Mouse (Mus musculus) brown adipose tissue, adult 24 weeks (tissue): ENCODE data around the gene Cog3. TPM values are rescaled to one million over a fixed set of nuclear protein-coding genes. Genes with fewer than 3 reads are reported as not detected.
A peak's percentile ranks its signal among the peaks of the same experiment; 100 is the strongest.

Experiments used
- H3K27ac ChIP-seq: fragments of 200-500 bp; replicated peaks from 2 replicates; pipeline ENCODE4 v1.5.1; 2012; ENCODE audit warnings: low read depth, mild to moderate bottlenecking, low read length
- H3K4me1 ChIP-seq: fragments of 200-500 bp; 2 replicates; pipeline ENCODE4 v1.6.1; 2012; ENCODE audit warnings: low read length, mixed read lengths; ENCODE audit not compliant: control insufficient read depth, insufficient read depth, insufficient read length
- H3K4me3 ChIP-seq: fragments of 200-500 bp; 2 replicates; pipeline ENCODE4 v1.5.1; 2012; ENCODE audit warnings: low read depth, mild to moderate bottlenecking, low read length, moderate library complexity; ENCODE audit not compliant: insufficient read depth
- polyA plus RNA-seq: library from polyadenylated mRNA; stranded (reverse); fragments of >200 nt; gene quantifications from 2 replicates; pipeline ENCODE4 v1.2.4, GENCODE M21; 2012; ENCODE audit not compliant: missing spikeins, insufficient read depth, insufficient read length

Cog3 gene
- polyA plus RNA-seq: 5.0 and 6.3 TPM in 2 replicates

DNA sequence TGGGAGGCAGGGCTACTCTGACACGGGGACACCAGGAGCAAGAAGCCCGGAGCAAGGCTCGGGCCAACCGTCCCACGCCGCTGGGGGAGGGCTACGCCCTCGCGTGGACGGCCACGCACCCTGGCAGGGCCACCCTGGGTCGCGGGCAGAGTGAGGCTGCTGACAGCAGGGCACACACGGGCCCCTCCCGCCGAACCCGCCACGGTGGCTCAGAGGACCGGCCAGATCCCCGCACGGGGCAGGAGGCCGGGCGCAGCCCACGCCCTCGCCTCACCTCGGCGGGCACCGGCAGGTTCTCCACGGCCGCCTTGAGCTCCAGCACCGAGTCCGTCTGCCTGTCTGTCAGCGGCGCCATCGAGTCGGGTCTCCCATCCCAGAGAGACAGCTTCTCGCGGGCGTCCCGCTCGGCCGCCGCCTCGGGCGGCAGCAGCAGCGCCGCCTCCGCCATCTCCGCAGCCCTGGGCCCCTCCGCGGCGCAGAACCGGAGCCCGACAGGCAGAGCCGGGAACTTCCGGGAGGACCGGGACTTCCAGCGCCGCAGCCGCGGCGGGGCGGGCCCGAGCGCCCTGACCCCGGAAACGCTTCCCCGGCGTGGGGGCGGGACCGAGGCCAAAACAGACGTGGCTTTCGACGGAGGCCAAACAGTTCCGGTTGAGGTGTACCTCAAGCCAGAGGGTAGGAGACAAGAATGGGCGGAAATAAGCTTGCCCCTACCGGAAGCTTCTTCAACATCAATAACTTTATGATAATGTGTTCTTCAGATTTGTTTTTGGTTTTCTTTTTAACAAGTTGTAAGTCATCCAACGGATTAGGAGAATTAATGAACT, at the start of gene Cog3:
Gene Cog3, minus strand, starts transcription at position 527 of the 827 bp plus-strand sequence.
- Histone ChIP-seq H3K4me1 (peaks cover 11% of the 10 kb centered on the region), H3K27ac (peak within 1 kb of the TSS; percentile 65), H3K4me3 (peak within 1 kb of the TSS; percentile 85)

DNA sequence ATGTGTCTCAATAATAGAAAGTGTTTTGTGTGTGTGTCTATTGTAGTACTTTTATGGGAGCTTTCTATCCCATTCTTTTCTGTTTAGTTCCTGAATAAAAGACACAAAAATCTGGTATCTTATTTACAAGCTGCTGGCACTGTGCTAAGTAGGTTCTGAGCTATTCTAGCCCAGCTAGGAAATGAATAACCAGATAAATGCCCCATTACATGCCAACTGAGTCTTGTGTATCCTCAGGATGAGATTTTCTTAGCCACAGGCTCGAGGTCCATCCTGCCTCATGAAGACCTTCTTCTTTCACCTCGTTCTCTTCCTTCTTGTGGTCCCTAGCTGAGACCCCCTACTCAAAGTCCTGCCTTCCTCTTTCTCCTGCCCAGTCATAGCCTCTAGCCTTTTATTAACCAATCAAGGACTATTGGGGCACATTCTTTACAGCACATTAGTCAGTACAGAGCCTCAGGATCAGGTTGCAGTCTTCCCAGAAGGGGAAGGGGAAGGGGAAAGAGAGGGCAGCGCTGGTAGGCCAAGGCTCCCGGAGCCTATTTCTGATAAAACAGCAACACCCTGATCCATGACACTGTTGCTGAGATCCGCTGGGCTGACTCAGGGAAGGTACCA, 43.6 kb upstream of the Cog3 start:
- no peak overlapping the region for H3K4me3 ChIP-seq
- H3K27ac ChIP-seq: no peak overlapping the region
- no peaks in the 10 kb centered on the region for H3K4me1 ChIP-seq

DNA sequence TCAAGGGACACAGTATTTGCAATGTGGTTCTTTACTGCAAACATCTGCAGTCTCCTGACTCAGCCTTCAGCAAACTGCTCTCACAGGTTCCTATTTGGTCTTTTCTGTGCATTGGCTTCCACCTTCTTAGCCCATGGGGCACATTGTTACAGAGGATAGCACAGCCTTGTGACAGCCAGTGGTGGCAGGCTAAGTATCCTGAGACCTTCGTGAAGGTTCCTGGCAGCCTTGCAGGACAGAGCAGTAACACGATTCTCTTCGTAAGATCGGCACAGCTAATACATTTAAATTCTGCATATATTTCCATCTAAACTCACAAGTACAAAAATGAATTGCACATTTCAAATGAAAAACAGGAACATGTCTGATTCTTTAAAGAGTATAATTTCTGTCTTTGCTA, 41.6 kb upstream of the Cog3 start:
- Histone ChIP-seq H3K4me1 (no peaks in the 10 kb centered on the region), H3K4me3 (no peak overlapping the region), H3K27ac (no peak overlapping the region)

GRCm38 (mm10) chr14:75794726-75795125, 40.4 kb upstream of the Cog3 start:
- Histone ChIP-seq H3K27ac (no peak overlapping the region), H3K4me3 (no peak overlapping the region), H3K4me1 (no peaks in the 10 kb centered on the region)

- Histone ChIP-seq H3K4me1 (no peaks in the 10 kb centered on the region), H3K4me3 (no peak overlapping the region), H3K27ac (no peak overlapping the region)
Observed at GRCm38 (mm10) chr14:75794324-75794723, 40.0 kb upstream of the Cog3 start.

DNA sequence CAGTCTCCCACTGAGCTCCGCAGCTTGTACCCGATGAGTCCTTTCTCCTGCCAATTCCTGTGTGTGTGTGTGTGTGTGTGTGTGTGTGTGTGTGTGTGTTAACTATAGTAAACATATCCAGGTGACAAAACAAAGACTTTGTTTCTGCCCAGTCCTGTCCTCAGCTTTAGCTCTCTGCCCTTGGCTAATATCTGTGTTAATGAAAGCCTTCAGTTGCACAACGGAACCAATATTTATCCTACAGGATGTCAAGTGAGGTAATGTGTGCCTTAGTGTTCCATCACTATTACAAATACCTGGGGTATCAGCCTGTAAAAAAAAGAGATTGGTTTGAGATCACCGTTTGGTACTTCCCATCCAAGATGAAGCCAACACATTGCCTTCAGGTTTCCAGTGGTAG, 38.8 kb upstream of the Cog3 start:
- H3K4me1 ChIP-seq: no peaks in the 10 kb centered on the region
- H3K27ac ChIP-seq: no peak overlapping the region
- no peak overlapping the region for H3K4me3 ChIP-seq

GRCm38 (mm10) chr14:75791372-75791771, 37.1 kb upstream of the Cog3 start:
- Histone ChIP-seq H3K27ac (no peak overlapping the region), H3K4me3 (no peak overlapping the region), H3K4me1 (peaks cover 2% of the 10 kb centered on the region; the same call in 1 of the 2 replicates)

GRCm38 (mm10) chr14:75790411-75790996, 36.2 kb upstream of the Cog3 start:
- H3K4me3 ChIP-seq: no peak overlapping the region
- 0 out of 2 replicates have a peak overlapping the region, but pooled peaks have one; percentile 0 for H3K27ac ChIP-seq
- peaks cover 2% of the 10 kb centered on the region; the same call in 1 of the 2 replicates for H3K4me1 ChIP-seq

GRCm38 (mm10) chr14:75789291-75789690, 35.0 kb upstream of the Cog3 start:
- no peak overlapping the region for H3K27ac ChIP-seq

DNA sequence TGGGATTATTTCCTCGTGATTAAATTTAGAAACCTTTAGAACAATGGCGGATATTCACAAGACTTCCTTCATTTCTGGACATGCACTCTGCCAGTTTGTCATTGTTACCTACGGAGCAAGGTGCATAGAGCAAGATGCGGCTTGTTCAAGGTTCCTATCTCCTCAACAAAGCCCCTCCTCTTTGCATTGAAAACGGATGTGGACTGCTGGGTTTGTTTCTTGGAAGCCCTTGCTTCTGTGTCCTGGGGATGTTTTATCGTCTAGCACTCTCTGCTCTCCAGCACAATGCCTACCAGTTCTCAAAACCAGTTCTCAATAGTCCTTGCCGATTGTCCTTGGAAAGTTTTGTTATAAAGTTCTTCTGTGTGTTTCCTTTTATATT, 33.5 kb upstream of the Cog3 start:
- H3K4me1 ChIP-seq: peaks cover 2% of the 10 kb centered on the region; the same call in 1 of the 2 replicates
- peak overlapping the region; percentile 68; the same call in 1 of the 2 replicates for H3K4me3 ChIP-seq
- no peak overlapping the region; the same call in 1 of the 2 replicates for H3K27ac ChIP-seq

More at GRCm38 (mm10) chr14:75789291-75789690, 35.0 kb upstream of the Cog3 start:
- Histone ChIP-seq H3K4me1 (peaks cover 2% of the 10 kb centered on the region; the same call in 1 of the 2 replicates), H3K4me3 (no peak overlapping the region)

GRCm38 (mm10) chr14:75786868-75787793, 32.8 kb upstream of the Cog3 start, which contains the start of gene Slc25a30:
Slc25a30 (minus strand) TSS chr14:75787037.
- Histone ChIP-seq H3K4me3 (peak within 1 kb of the TSS; percentile 74), H3K4me1 (peaks cover 2% of the 10 kb centered on the region; the same call in 1 of the 2 replicates), H3K27ac (peak within 1 kb of the TSS; percentile 84)

- H3K4me3 ChIP-seq: peak overlapping the region; percentile 74
- H3K27ac ChIP-seq: peak overlapping the region; percentile 40; the same call in 1 of the 2 replicates
- peaks cover 2% of the 10 kb centered on the region; the same call in 1 of the 2 replicates for H3K4me1 ChIP-seq
Observed at GRCm38 (mm10) chr14:75786424-75786867, 32.1 kb upstream of the Cog3 start.

GRCm38 (mm10) chr14:75779913-75780312, 25.6 kb upstream of the Cog3 start:
- no peak overlapping the region for H3K27ac ChIP-seq
- no peak overlapping the region for H3K4me3 ChIP-seq
- H3K4me1 ChIP-seq: no peaks in the 10 kb centered on the region

GRCm38 (mm10) chr14:75776637-75777036, 22.3 kb upstream of the Cog3 start:
- Histone ChIP-seq H3K4me1 (no peaks in the 10 kb centered on the region), H3K27ac (no peak overlapping the region), H3K4me3 (no peak overlapping the region)
